Mouse (Mus musculus) CH12.LX (cell line): ENCODE measurements at regions not wholly inside any gene's neighbourhood (a gene's known extent, or its start where the extent isn't known, plus 50 kb on each side); places are given as distances from the start of the nearest gene placed in this dataset.

Source experiments
- CTCF ChIP-seq, 2 experiments: IDR thresholded peaks in 1 of 2; conservative IDR thresholded peaks in 1 of 2; 2 replicates each; pipeline ENCODE4 v1.5.1; 2011 to 2012; ENCODE audit warnings: low read depth in 2 of 2, low read length in 2 of 2, improper control_type of control experiment in 1 of 2, inconsistent platforms in 1 of 2, mild to moderate bottlenecking in 1 of 2, moderate library complexity in 1 of 2
- ZC3H11A ChIP-seq: IDR thresholded peaks from 2 replicates; pipeline ENCODE4 v1.6.1; 2012; ENCODE audit warnings: low read depth, mild to moderate bottlenecking, inconsistent platforms, low read length, improper control_type of control experiment

DNA sequence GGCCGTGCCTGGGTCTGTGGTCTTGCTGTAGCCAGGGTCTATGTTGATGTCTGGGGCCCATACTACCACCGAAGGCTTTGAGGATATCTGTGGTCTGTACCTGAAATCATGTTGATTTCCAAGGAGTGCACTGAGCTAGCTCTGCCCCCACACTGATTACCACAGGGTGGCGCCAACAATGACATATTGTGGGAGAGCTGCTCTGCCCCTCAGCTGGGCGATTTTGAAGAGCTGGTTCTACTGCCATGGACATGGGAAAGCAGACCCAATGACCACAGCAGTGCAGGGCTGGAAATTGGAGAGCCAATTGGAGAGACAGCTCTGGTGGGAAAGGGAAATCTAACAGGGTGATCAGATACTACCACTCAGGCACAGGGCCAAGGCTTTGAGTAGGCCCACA, 85.0 kb upstream of the Tas2r134 start:
- TF ChIP-seq ZC3H11A (no peak), CTCF (conservative IDR thresholded peaks at IDR 0.05 in 1 of 2, IDR thresholded peaks at IDR 0.05 in 1 of 2; ENCODE audit: low read depth in 2 of 2, low read length in 2 of 2) (peak in 1 of 2 experiments; percentile 72; a peak in 2 of 4 replicates)
